Mouse (Mus musculus) stomach, postnatal 0 days (tissue): ENCODE measurements around the gene Tk2.

Source experiments
- CTCF ChIP-seq: IDR thresholded peaks from 2 replicates; pipeline ENCODE4 v1.5.1; 2016; ENCODE audit warnings: antibody characterized with exemption, low read depth, mild to moderate bottlenecking, moderate library complexity
- EP300 ChIP-seq: optimal IDR thresholded peaks from 2 replicates; pipeline ENCODE3; 2016; ENCODE audit warnings: antibody characterized with exemption

- TF ChIP-seq CTCF, result no peak
- no peak for TF ChIP-seq EP300
Observed at GRCm38 (mm10) chr8:104199802-104200201, 48.6 kb downstream of the Tk2 start.
